Mouse (Mus musculus) c-Kit-positive CD71-positive TER-119-negative erythroid progenitor cells, embryonic 14.5 days (primary cell): Measurements from ENCODE around the gene Xxylt1.
A peak's percentile ranks its signal among the peaks of the same experiment; 100 is the strongest.

Source experiments
- DNase-seq: peaks from one replicate; pipeline ENCODE4 v3.0.0-alpha.2; 2013; ENCODE audit warnings: low read depth

Gene Xxylt1

DNA sequence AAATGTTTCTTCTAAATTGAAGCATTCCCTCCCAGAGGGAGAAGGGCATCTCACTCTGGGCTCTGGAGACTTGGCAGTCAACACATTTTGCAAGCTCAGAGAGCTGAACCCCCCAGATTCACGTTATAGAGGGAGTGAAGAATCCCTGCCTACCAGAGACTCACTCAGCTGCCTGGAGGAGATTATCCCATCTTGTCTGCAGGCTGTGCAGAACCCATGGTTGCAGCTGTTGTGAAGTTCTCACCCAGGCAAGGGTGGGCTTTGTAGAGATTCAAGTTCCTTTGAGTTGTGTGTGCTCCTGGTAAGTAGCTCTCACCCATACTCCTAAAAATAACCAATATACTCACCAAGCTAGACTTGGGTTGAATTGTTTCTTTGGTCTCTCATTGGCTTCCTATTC, 132.6 kb downstream of the Xxylt1 start:
- no peak for DNase-seq

DNA sequence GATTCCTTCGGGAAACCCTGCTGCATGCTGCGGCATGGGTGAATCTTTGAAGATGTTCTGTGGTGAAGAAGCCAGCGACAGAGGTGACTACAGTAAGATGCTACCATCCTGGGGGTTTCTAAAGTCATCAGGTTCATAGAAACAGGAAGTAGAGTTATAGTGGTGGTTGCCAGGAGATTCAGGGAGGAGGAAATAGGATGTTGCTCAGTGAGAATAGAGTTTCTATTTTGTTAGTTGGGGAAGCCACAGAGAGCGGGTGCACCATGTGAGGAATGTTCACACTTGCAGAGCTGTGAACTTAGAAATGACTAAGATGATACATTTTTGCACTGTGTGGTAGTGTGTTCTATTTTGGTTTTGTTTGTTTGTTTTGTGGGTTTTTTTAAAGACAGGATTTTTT, 133.0 kb downstream of the Xxylt1 start:
- no peak for DNase-seq

DNA sequence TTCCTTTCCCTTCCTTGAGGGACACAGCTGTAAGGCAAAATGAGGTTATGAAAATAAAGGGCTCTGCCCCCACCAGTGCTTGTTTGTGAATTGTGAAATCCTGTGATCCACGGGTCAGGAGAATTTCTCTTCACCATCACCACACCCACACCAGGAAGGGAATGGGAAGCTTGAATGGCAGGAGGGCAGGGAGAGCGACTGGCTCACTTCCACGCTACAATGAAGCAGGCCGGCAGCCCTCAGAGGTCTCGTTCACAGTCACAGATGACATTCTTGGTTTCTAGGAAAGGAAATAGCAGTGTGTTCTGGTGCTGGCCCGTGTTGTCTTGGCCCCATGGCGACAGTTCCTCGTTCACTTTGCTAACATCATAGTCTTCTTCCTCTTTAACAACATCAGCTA, 136.3 kb downstream of the Xxylt1 start:
- no peak for DNase-seq

DNA sequence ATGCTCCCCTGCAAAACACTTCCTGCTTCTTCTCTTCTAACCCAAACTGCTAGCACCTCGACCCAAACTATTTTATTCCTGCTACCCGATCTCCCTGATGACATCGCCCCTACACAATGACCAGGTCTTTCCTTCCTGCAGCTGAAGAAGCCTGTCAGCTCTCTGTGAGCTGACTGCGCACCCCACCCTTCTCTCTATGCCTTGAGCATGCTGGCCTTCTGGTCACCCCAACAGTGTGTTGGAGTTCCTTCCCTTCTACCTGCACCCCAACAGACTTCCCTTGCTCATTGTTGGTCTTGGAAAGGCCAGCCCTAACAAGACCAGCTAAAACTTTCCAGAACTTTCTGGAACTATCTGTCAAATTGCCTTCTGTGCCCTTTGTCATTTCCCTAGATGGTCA, 137.3 kb downstream of the Xxylt1 start:
- no peak for DNase-seq

GRCm38 (mm10) chr16:30940699-30941098, 140.5 kb downstream of the Xxylt1 start:
- DNase-seq, result peak; percentile 9

- no peak for DNase-seq
Observed at GRCm38 (mm10) chr16:30939903-30940302, 141.3 kb downstream of the Xxylt1 start.

GRCm38 (mm10) chr16:30939210-30939609, 142.0 kb downstream of the Xxylt1 start:
- no peak for DNase-seq

DNA sequence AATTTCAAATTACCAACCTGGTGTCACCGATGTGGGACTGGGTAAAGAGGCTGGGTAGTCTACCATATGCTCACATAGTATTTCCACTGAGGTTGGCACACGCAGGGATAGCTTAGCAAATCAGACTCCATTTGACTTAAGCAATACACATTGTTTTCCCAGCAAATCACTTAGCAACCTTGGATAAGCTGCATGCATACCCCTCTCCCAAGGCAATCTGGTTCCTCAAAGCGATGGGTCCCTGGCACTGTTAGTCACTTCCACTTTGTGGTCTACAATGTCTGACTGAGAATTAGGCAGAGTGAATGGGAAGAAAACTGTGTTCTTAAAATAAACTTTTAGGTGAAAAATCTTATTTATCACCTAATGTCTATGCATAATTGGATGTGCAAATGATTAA, 142.6 kb downstream of the Xxylt1 start:
- no peak for DNase-seq

DNA sequence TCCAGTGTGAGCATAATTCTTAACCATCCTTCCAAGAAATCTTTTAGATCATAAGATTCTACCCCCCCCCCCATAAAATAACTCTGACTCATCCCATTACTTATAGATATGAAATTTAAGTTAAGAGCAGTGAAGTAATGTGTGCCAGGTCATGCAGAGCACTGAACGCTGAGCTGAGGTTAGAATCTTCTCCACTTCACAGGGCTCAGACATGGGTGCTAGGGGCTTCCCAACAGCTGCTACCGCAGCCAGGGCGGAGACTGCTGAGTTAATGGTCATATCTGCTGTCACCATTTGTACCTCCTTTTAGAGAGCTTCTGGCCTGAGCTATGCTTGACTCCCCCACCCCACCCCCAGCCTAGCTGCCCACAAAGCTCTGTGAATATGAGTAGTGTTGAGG, 143.6 kb downstream of the Xxylt1 start:
- DNase-seq, result no peak

DNA sequence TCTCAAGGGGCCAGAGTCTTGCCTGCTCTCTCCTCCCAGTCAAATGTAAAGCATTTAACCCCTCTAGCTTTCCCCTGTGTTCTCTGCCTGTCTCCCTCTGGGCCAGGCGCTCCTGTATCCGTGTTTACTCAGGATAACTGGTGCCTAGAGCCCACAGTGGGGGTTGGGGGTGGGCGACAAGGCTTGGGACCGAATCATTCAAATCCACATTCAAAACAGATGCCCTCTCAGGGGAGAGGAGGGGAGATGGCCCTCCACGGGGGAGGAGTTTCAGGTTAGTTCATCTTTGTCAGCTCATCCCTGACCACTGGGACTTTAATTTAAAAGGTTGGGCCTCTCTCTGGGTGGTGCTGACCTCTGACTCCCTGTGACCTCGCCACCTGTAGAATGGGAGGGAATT, 144.8 kb downstream of the Xxylt1 start:
- DNase-seq, result no peak

- DNase-seq, result no peak
Observed at GRCm38 (mm10) chr16:30936012-30936461, 145.2 kb downstream of the Xxylt1 start.

DNA sequence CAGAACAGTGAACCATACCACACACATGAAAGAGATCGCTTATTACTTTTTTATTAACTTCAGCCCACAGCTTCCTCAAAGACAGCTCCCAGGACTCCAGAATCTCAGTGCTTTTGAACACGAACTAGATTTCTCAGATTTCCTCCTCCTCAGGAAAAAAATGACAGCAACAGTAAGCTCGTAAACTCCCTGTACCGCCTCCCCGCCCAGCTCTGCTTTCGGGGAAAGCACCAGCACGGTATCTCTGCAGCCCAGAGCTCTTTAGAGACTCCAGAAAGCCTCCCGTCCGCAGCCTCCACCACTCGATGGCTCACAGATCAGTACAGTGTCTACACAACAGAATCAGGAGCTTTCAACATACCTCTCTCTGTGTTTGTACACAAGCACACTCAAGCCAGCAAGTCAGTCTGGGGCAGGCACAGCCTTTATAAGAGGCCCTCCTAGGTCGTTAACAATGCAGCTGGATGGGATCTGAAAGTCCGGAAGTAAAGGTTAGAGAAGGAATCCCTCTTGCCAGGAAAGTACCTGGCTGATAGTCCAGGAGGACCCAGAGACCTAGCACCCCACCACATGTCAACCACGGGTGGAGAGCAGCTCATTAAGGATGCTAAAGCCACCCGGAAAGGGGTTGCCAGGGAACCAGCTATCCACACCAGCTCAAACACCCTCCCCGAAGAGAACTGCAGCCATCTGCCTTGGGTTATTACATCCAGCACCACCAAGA, 146.1 kb downstream of the Xxylt1 start:
- no peak for DNase-seq

GRCm38 (mm10) chr16:30934205-30934780, 146.9 kb downstream of the Xxylt1 start:
- no peak for DNase-seq

DNA sequence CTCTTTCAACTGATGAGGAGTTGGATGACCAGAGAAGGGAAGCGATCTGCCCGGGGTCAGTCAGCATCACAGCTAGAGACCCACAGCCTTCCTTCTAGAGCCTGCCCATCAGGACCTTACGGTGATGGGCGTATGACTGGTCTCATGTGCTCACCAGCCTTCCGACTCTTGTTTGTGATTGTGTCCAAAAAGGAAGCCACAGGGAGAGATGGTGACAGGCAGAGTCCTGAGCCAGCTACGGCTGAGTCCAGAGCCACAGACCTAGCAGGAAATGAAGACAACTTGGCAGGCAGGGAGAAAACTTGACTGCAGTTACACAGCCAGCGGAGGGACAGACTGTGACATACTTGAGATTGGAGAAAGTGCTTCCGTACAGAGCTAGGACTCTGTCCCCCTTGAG, 147.9 kb downstream of the Xxylt1 start:
- no peak for DNase-seq

DNA sequence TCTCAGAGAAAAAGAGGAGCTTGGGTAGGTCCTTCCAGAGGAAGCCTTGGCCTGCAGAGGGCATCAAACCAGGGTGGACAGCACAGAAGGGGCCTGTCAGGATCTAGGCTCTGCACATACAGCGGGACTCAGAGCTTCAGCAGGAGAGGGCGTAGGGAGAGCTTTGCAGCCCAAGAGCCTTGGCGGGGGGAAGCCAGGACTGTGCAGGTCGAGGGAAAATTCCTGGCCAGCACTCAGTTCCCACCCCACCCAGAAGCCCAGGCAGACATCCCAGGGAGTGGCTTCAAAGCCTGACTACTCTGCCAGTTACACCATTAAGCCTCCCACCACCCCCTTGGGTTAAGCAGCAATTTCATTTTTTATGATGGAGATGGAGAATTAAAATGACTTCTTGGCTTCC, 148.4 kb downstream of the Xxylt1 start:
- DNase-seq, result no peak

DNA sequence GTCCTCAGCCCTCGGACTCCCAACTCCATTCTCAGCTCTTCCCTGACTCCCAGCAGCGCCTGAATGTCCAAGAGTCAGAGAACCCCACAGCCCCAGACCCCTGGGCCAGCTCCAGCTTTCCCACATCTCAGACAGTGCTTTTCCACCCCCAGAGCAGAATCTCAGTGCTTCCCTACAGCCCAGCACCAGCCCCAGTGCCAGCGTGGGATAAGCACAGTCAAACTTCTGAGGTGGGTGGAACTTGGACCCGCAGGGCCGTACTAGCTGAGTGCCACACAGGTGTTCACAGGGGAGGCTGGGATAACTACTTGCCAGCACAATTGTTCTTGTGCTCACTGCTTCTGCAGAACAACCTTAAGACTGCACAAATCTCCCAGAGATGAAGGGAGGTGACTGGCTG, 149.0 kb downstream of the Xxylt1 start:
- no peak for DNase-seq

GRCm38 (mm10) chr16:30929165-30929564, 152.1 kb downstream of the Xxylt1 start:
- no peak for DNase-seq

GRCm38 (mm10) chr16:30928076-30928750, 153.0 kb downstream of the Xxylt1 start:
- no peak for DNase-seq

DNA sequence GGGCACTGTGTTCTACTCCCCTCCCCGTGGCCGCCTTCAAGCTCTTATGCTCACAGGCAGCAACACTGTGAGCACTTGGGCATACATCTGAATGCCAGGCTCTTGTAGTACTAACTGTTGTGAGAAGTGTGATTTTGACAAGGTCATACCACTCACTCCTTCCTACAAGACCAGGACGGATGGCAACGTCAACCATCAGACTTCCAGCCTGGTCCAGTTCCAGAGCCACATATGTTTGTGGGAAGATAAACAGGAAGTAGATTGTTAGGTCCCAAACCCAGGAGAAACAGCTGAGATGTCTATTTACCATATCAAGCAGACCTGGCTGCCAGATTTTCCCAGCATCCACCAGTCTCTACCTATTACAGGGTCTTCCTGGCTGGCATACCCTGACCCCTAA, 155.7 kb downstream of the Xxylt1 start:
- no peak for DNase-seq

DNA sequence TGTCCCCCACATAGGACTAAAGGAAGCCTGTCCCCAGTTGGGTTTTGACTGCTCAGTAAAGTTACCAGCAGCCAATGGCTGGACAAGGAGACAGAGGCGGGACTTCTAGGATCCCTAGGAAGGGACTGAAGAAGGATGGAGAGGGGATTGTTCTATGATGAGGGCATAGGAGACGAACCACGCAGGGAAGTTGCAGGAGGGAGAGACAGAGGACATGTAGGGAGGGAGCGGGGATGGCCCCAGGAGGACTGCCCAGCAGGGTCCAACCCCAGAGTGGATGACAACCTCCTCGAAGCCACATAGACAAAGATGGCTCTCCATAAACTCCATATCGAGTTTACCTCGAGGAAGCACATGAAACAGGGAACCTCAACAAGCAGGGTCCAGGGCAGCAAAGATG, 157.3 kb downstream of the Xxylt1 start:
- no peak for DNase-seq

- DNase-seq, result no peak
Observed at GRCm38 (mm10) chr16:30922548-30922947, 158.7 kb downstream of the Xxylt1 start.

DNA sequence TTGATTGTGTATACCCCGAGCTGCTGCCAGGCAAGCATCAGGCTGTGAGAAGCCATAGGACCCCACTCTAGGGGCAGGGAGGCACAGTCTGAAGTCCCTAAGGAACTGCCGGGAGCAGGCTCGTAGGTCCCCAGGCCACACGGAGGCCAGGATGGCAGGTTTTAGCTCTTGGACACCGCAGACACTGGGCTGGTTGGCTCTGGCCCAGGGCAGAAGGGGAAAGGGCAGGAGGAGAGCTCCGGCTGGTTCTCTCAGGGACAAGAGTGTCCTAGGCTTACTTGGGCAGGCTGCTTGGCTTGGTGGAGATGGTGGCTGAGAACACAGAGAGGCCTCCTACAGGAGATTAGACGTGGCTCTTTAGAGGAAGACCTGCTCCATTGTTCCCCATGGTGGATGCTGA, 162.4 kb downstream of the Xxylt1 start:
- no peak for DNase-seq

- DNase-seq, result no peak
Observed at GRCm38 (mm10) chr16:30916931-30917330, 164.3 kb downstream of the Xxylt1 start.
